Mouse (Mus musculus) E14TG2a.4 (cell line): ENCODE results near the gene Pdzd2.

Experiments
- CTCF ChIP-seq: conservative IDR thresholded peaks from 2 replicates; pipeline ENCODE4 v1.5.1; 2014; ENCODE audit warnings: low read length
- NANOG ChIP-seq: IDR thresholded peaks from 2 replicates; pipeline ENCODE4 v1.6.1; 2014; ENCODE audit warnings: borderline replicate concordance, low read length, mixed read lengths

GRCm38 (mm10) chr15:12546781-12547180 is 192.9 kb downstream of the Pdzd2 start:
- TF ChIP-seq CTCF (no peak), NANOG (no peak)
